Mouse (Mus musculus): Measurements from ENCODE around the gene Lrrc32. TPM values are rescaled to one million over a fixed set of nuclear protein-coding genes. Genes with fewer than 3 reads are reported as not detected.
A peak's percentile ranks its signal among the peaks of the same experiment; 100 is the strongest.

Gene Lrrc32
- polyA plus RNA-seq, 1 experiment from 2014 or later, result 4.3 TPM

GRCm38 (mm10) chr7:98523070-98523812 lies 34.2 kb downstream of the Lrrc32 start:
- H3K4me2 ChIP-seq, result no peak overlapping the region

DNA sequence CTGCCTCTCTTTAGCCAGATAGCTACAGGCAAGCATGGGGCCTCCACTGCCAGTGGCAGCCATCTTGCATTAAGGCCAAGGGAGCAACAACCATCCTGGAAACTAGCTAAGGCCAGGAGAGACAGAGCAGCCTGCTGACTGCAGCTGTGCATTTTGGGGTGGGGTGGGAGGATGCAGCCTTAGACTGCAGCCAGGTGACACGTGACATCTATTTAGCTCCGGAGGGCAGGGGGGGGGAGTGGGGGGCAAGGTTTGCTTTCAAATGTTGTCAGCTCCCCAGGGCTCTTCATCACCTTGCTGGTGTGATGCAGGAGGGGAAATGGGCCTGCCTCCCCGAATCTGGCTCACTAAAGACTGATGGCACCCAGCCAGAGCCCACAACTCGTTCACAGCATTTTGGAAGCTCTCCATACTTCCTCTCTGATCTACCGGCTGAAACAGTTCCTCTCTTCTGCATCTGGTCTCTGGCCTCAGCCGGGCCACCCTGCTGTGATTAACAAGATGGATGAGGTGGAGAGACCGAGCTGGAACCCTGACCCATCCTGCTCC lies 34.8 kb downstream of the Lrrc32 start:
- peak; percentile 76 for DNase-seq (ENCODE audit: low spot score, missing footprints)
- H3K9ac ChIP-seq (ENCODE audit: low read length), result no peak overlapping the region
- no peak overlapping the region for H3K4me2 ChIP-seq
- no peaks in the 10 kb centered on the region for H3K4me1 ChIP-seq (ENCODE audit: control insufficient read depth, insufficient read depth, low read length)
- H3K4me3 ChIP-seq (ENCODE audit: low read depth, low read length), result no peak overlapping the region
- no peaks in the 10 kb centered on the region for H3K27me3 ChIP-seq (ENCODE audit: control insufficient read depth, insufficient read depth, low read length)
- H3K9me3 ChIP-seq (ENCODE audit: control insufficient read depth, low read length), result no peaks in the 10 kb centered on the region
- H3K27ac ChIP-seq (ENCODE audit: low read depth, low read length), result no peak overlapping the region
- no peak for ATAC-seq (ENCODE audit: low FRiP score)
- WGBS, result 11% methylated on average over 7 of the region's 7 CpGs
- no peaks in the 10 kb centered on the region for H3K36me3 ChIP-seq (ENCODE audit: control insufficient read depth, insufficient read depth, low read length)

More at GRCm38 (mm10) chr7:98523070-98523812, 34.2 kb downstream of the Lrrc32 start:
- Histone ChIP-seq H3K4me1 (ENCODE audit: control insufficient read depth, insufficient read depth, low read length) (no peaks in the 10 kb centered on the region), H3K9ac (ENCODE audit: low read length) (no peak overlapping the region), H3K9me3 (ENCODE audit: control insufficient read depth, low read length) (no peaks in the 10 kb centered on the region), H3K27ac (ENCODE audit: low read depth, low read length) (no peak overlapping the region), H3K4me3 (ENCODE audit: low read depth, low read length) (no peak overlapping the region), H3K36me3 (ENCODE audit: control insufficient read depth, insufficient read depth, low read length) (no peaks in the 10 kb centered on the region), H3K27me3 (ENCODE audit: control insufficient read depth, insufficient read depth, low read length) (no peaks in the 10 kb centered on the region)
- DNase-seq (ENCODE audit: low spot score, missing footprints), result peak; percentile 47
- ATAC-seq (ENCODE audit: low FRiP score), result no peak
- 87% methylated on average over 8 of the region's 8 CpGs for WGBS

DNA sequence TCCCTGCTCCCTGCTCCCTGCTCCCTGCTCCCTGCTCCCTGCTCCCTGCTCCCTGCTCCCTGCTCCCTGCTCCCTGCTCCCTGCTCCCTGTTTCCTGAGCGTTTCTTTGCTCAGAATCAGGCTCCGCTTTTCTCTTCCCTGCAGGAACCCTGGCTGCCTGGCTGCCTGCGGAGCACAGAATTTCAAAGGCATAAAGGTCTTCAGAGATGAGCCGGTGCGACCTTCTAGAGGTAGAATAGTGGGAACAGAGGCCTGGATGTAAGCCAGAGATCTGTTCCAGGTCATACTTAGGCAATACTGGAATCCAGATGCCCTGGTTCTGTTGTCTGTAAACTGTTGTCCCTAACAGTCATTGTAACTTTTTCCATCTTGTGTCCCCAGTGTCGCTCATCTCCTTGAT lies 35.3 kb downstream of the Lrrc32 start:
- 32% methylated on average over 6 of the region's 6 CpGs for WGBS
- H3K27ac ChIP-seq (ENCODE audit: low read depth, low read length), result no peak overlapping the region

DNA sequence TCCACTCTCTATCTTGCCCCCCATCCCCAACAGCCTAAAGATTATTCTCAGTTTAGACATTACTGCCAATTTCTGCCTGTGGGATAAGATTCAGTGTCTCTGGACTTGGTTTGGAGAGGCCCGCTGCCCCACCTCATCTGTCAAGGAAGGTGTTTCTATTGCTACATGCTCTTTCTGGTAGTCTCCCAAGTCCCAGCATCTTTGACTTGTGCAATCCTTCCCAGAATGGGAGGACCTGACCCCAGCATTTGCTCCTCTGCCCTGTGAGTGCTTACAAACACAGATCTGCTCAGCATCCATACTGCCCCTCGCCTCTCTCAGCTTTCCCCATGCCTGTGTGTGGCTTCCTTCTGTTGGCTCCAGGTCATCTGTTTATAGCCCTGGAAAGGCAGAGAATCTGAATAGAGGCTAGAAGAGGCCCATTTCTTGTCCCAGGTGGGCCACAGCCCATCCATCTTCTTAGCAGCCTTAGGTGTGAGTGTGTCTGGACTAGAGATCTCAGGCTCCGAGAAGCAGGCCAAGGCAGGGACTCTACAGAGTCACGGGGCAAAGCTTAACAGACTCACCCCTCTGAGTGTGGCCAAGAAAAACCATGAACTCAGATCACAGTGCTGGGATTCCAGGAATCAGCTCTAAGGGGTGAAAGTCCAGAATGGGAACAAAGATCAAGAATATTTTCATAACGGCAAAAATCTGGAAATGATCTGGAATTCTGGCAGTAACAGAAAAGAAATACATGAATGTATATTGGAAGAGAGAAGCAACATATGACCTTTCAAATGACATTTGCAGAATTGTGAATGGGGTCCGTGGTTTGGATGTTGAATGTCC lies 36.0 kb downstream of the Lrrc32 start:
- ATAC-seq (ENCODE audit: low FRiP score), result no peak
- H3K4me3 ChIP-seq (ENCODE audit: low read depth, low read length), result no peak overlapping the region
- H3K27me3 ChIP-seq (ENCODE audit: control insufficient read depth, insufficient read depth, low read length), result no peaks in the 10 kb centered on the region
- no peak overlapping the region for H3K4me2 ChIP-seq
- no peaks in the 10 kb centered on the region for H3K4me1 ChIP-seq (ENCODE audit: control insufficient read depth, insufficient read depth, low read length)
- peak; percentile 74 for DNase-seq (ENCODE audit: low spot score, missing footprints)
- no peak overlapping the region for H3K9ac ChIP-seq (ENCODE audit: low read length)
- no peaks in the 10 kb centered on the region for H3K36me3 ChIP-seq (ENCODE audit: control insufficient read depth, insufficient read depth, low read length)
- 88% methylated on average over 6 of the region's 6 CpGs for WGBS
- no peak overlapping the region for H3K27ac ChIP-seq (ENCODE audit: low read depth, low read length)
- H3K9me3 ChIP-seq (ENCODE audit: control insufficient read depth, low read length), result no peaks in the 10 kb centered on the region

More for the DNA sequence above, 35.3 kb downstream of the Lrrc32 start:
- no peak for ATAC-seq (ENCODE audit: low FRiP score)
- H3K9me3 ChIP-seq (ENCODE audit: control insufficient read depth, low read length), result no peaks in the 10 kb centered on the region
- H3K36me3 ChIP-seq (ENCODE audit: control insufficient read depth, insufficient read depth, low read length), result no peaks in the 10 kb centered on the region
- no peak overlapping the region for H3K4me3 ChIP-seq (ENCODE audit: low read depth, low read length)
- no peak overlapping the region for H3K9ac ChIP-seq (ENCODE audit: low read length)
- H3K4me2 ChIP-seq, result no peak overlapping the region
- peak; percentile 65 for DNase-seq (ENCODE audit: low spot score, missing footprints)
- H3K4me1 ChIP-seq (ENCODE audit: control insufficient read depth, insufficient read depth, low read length), result no peaks in the 10 kb centered on the region
- no peaks in the 10 kb centered on the region for H3K27me3 ChIP-seq (ENCODE audit: control insufficient read depth, insufficient read depth, low read length)

DNA sequence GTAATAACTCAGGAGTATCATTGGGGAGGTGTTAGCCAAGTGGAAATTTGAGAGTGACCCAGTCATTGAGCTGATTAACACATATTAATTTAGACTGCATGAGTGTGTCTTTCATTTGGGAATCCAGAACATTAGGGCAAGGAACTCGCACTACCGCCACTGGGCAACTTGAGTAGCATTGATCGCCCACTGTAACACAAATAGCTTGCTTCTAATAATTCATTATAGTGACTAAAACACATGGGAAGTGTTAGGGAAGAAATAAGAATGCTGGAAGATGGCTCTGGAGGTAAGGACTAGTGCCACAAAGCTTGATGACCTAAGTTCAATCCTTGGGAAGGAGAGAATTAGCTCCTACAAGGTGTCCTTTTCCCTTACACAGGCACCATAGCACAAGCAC lies 38.0 kb downstream of the Lrrc32 start:
- Histone ChIP-seq H3K27me3 (ENCODE audit: control insufficient read depth, insufficient read depth, low read length) (no peaks in the 10 kb centered on the region), H3K4me1 (ENCODE audit: control insufficient read depth, insufficient read depth, low read length) (no peaks in the 10 kb centered on the region), H3K9ac (ENCODE audit: low read length) (no peak overlapping the region), H3K4me3 (ENCODE audit: low read depth, low read length) (no peak overlapping the region), H3K9me3 (ENCODE audit: control insufficient read depth, low read length) (no peaks in the 10 kb centered on the region), H3K36me3 (ENCODE audit: control insufficient read depth, insufficient read depth, low read length) (no peaks in the 10 kb centered on the region), H3K4me2 (no peak overlapping the region), H3K27ac (ENCODE audit: low read depth, low read length) (no peak overlapping the region)
- DNase-seq (ENCODE audit: low spot score, missing footprints) (peak; percentile 73), ATAC-seq (ENCODE audit: low FRiP score) (no peak)
- WGBS, result 90% methylated on average over 3 of the region's 3 CpGs

DNA sequence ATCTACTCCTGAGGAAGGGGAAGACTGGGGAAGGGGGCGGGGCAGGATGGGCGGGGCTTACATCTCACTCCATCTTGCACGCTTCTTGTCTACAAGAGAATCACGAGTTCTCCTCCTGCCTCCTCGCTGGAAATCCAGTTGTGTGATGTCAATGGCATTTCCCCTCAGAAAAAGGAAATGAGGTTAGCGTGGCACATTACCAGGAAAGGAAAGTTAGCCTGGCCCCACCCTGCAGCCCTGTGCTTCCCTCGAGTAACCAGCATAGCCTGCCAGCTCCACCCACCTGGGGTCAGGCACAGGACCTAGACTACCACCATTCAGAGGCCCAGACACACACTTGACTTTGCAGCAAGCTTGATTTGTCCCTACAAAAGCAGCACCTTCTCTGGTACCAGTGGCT lies 42.5 kb downstream of the Lrrc32 start:
- no peak overlapping the region for H3K4me3 ChIP-seq (ENCODE audit: low read depth, low read length)
- no peaks in the 10 kb centered on the region for H3K4me1 ChIP-seq (ENCODE audit: control insufficient read depth, insufficient read depth, low read length)
- DNase-seq (ENCODE audit: low spot score, missing footprints), result peak; percentile 14
- no peak for ATAC-seq (ENCODE audit: low FRiP score)
- no peak overlapping the region for H3K9ac ChIP-seq (ENCODE audit: low read length)
- H3K9me3 ChIP-seq (ENCODE audit: control insufficient read depth, low read length), result no peaks in the 10 kb centered on the region
- no peak overlapping the region for H3K27ac ChIP-seq (ENCODE audit: low read depth, low read length)
- H3K27me3 ChIP-seq (ENCODE audit: control insufficient read depth, insufficient read depth, low read length), result no peaks in the 10 kb centered on the region
- no peaks in the 10 kb centered on the region for H3K36me3 ChIP-seq (ENCODE audit: control insufficient read depth, insufficient read depth, low read length)
- no peak overlapping the region for H3K4me2 ChIP-seq
- 74% methylated on average over 7 of the region's 7 CpGs for WGBS

DNA sequence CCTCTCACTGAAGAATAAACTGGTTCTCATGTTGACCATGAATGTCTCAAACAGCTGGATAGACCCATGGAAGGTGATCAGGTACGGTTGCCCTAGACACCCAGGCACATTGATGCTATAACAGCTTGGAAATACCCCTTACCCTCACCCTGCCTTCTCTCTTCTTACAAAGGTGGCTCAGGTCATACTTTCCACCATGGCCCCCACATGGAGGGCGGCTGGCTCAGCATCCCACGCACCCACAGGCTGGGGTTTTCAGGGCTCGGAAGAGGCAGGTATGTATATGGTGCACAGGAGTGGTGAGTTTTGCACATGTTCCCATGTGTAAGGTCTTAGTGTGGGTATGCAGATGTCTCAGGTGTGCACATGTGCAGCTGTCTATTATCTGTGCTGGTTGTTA lies 43.9 kb downstream of the Lrrc32 start:
- Histone ChIP-seq H3K9ac (ENCODE audit: low read length) (no peak overlapping the region), H3K4me2 (no peak overlapping the region), H3K4me3 (ENCODE audit: low read depth, low read length) (no peak overlapping the region), H3K27ac (ENCODE audit: low read depth, low read length) (no peak overlapping the region), H3K9me3 (ENCODE audit: control insufficient read depth, low read length) (no peaks in the 10 kb centered on the region), H3K4me1 (ENCODE audit: control insufficient read depth, insufficient read depth, low read length) (peaks cover 11% of the 10 kb centered on the region), H3K36me3 (ENCODE audit: control insufficient read depth, insufficient read depth, low read length) (no peaks in the 10 kb centered on the region), H3K27me3 (ENCODE audit: control insufficient read depth, insufficient read depth, low read length) (no peaks in the 10 kb centered on the region)
- DNase-seq (ENCODE audit: low spot score, missing footprints), result no peak
- WGBS, result 96% methylated on average over 4 of the region's 4 CpGs
- ATAC-seq (ENCODE audit: low FRiP score), result no peak

DNA sequence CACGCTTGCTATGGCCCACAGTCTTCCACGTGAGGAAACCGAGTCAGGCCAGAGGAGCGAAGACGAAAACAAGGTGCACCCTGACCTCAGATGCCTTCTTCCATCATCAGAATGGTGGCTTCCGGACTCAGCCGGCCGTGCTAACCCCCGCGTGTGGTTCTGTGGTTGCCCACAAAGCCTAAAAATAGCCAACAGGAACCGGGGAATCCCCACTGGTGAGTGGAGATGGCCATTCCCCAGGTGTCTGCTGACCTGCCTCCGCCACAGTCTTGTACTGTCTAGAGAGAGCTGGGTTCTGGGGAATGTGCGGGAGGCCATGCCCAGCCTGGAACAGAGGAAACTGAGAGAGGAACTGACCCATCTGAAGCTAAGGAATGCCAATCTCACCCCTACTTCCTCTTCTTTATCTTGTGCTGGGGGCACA lies 45.4 kb downstream of the Lrrc32 start:
- no peaks in the 10 kb centered on the region for H3K9me3 ChIP-seq (ENCODE audit: control insufficient read depth, low read length)
- H3K4me3 ChIP-seq (ENCODE audit: low read depth, low read length), result no peak overlapping the region
- H3K36me3 ChIP-seq (ENCODE audit: control insufficient read depth, insufficient read depth, low read length), result no peaks in the 10 kb centered on the region
- H3K4me1 ChIP-seq (ENCODE audit: control insufficient read depth, insufficient read depth, low read length), result peaks cover 16% of the 10 kb centered on the region
- no peak for ATAC-seq (ENCODE audit: low FRiP score)
- H3K9ac ChIP-seq (ENCODE audit: low read length), result no peak overlapping the region
- 92% methylated on average over 13 of the region's 13 CpGs for WGBS
- H3K27me3 ChIP-seq (ENCODE audit: control insufficient read depth, insufficient read depth, low read length), result no peaks in the 10 kb centered on the region
- H3K27ac ChIP-seq (ENCODE audit: low read depth, low read length), result no peak overlapping the region
- no peak overlapping the region for H3K4me2 ChIP-seq
- peak; percentile 28 for DNase-seq (ENCODE audit: low spot score, missing footprints)

DNA sequence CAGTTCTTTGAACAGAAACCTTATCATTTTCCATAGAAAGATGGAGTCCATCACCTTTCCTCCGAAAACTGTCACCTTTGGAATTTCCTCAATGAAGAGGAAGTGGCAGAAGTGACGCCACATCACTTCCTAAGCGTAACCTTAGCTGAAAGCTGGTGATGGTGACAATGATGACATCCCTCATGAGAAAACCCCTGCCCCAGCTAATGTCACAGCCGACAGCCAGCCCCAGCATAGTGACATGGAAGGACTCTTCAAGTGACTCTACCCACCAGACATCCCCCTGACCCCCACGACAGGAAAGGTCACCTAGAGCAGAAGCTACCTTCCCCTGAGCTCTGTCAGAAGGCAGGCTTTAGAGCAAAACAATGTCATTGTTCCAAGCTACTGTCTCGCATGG lies 46.1 kb downstream of the Lrrc32 start:
- no peak overlapping the region for H3K27ac ChIP-seq (ENCODE audit: low read depth, low read length)
- no peak overlapping the region for H3K4me2 ChIP-seq
- H3K4me1 ChIP-seq (ENCODE audit: control insufficient read depth, insufficient read depth, low read length), result peaks cover 16% of the 10 kb centered on the region
- no peak overlapping the region for H3K9ac ChIP-seq (ENCODE audit: low read length)
- H3K9me3 ChIP-seq (ENCODE audit: control insufficient read depth, low read length), result no peaks in the 10 kb centered on the region
- DNase-seq (ENCODE audit: low spot score, missing footprints), result peak; percentile 59
- H3K36me3 ChIP-seq (ENCODE audit: control insufficient read depth, insufficient read depth, low read length), result no peaks in the 10 kb centered on the region
- H3K4me3 ChIP-seq (ENCODE audit: low read depth, low read length), result no peak overlapping the region
- 87% methylated on average over 6 of the region's 6 CpGs for WGBS
- H3K27me3 ChIP-seq (ENCODE audit: control insufficient read depth, insufficient read depth, low read length), result no peaks in the 10 kb centered on the region
- no peak for ATAC-seq (ENCODE audit: low FRiP score)
